Mouse (Mus musculus) MEL (cell line): Measurements from ENCODE around the gene Smarcad1.

Experiments
- BHLHE40 ChIP-seq: IDR thresholded peaks from 2 replicates; pipeline ENCODE4 v1.6.1; 2012; ENCODE audit warnings: low read depth, mild to moderate bottlenecking, inconsistent platforms, low read length, improper control_type of control experiment, borderline replicate concordance
- CTCF ChIP-seq, 3 experiments: IDR thresholded peaks in 2 of 3; conservative IDR thresholded peaks in 1 of 3; 2 replicates each; pipeline ENCODE4 v1.5.1; 2011 to 2012; ENCODE audit warnings: low read length in 3 of 3, low read depth in 2 of 3, mild to moderate bottlenecking in 2 of 3, improper control_type of control experiment in 1 of 3, inconsistent platforms in 1 of 3, mixed read lengths in 1 of 3, moderate library complexity in 1 of 3; ENCODE audit not compliant: control insufficient read depth in 1 of 3, insufficient read depth in 1 of 3, poor library complexity in 1 of 3, severe bottlenecking in 1 of 3
- EP300 ChIP-seq, 2 experiments: IDR thresholded peaks; 2 replicates each; pipeline ENCODE4 v1.6.1; 2011; ENCODE audit warnings: improper control_type of control experiment in 2 of 2, low read length in 2 of 2, low read depth in 1 of 2, mild to moderate bottlenecking in 1 of 2
- GATA1 ChIP-seq: IDR thresholded peaks from 2 replicates; pipeline ENCODE4 v1.6.1; 2011; ENCODE audit warnings: low read depth, low read length, improper control_type of control experiment
- JUND ChIP-seq: IDR thresholded peaks from 2 replicates; pipeline ENCODE4 v1.6.1; 2011; ENCODE audit warnings: low read depth, mild to moderate bottlenecking, improper control_type of control experiment, low read length
- KAT2A ChIP-seq: conservative IDR thresholded peaks from 2 replicates; pipeline ENCODE4 v1.6.1; 2012; ENCODE audit warnings: low read depth, low read length, improper control_type of control experiment, inconsistent platforms
- POLR2A ChIP-seq, 2 experiments: IDR thresholded peaks; 2 replicates each; pipeline ENCODE4 v1.6.1; 2011 to 2012; ENCODE audit warnings: low read length in 2 of 2, mild to moderate bottlenecking in 2 of 2, control low read depth in 1 of 2, improper control_type of control experiment in 1 of 2, low read depth in 1 of 2, moderate library complexity in 1 of 2; ENCODE audit not compliant: control insufficient read depth in 1 of 2, insufficient read depth in 1 of 2, poor library complexity in 1 of 2
- USF1 ChIP-seq: IDR thresholded peaks from 2 replicates; pipeline ENCODE4 v1.6.1; 2014; ENCODE audit warnings: low read depth, mild to moderate bottlenecking, inconsistent platforms, low read length, improper control_type of control experiment, moderate library complexity
- ZMIZ1 ChIP-seq: IDR thresholded peaks from 2 replicates; pipeline ENCODE4 v1.6.1; 2012; ENCODE audit warnings: low read depth, mild to moderate bottlenecking, inconsistent platforms, low read length, improper control_type of control experiment, moderate library complexity

DNA sequence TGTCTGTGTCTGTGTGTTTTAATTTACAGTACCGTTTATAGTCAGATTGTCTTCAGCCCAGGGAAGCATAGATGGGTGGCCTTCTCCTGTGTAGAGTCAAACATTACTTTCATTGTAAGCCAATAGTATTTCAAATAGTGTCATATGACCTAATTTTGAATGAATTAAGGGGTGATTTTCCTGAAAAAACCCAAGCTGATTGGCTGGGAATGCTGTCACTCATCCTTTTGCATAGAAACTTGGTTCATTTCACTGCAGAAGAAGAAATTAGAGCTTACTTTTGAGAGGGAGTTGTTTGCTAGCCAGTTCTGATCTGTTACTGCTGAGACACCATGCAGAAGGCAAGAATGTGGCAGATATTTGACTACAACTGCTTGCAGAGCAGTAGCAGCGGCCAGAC lies 32.8 kb downstream of the Smarcad1 start:
- TF ChIP-seq BHLHE40: no peak
- TF ChIP-seq USF1: no peak
- no peak for TF ChIP-seq EP300 (IDR thresholded peaks at IDR 0.05; ENCODE audit: low read depth in 1 of 2, low read length in 2 of 2)
- no peak for TF ChIP-seq CTCF (IDR thresholded peaks at IDR 0.05 in 2 of 3, conservative IDR thresholded peaks at IDR 0.05 in 1 of 3; ENCODE audit: control insufficient read depth in 1 of 3, insufficient read depth in 1 of 3, low read depth in 2 of 3, low read length in 3 of 3, poor library complexity in 1 of 3, severe bottlenecking in 1 of 3)
- no peak for TF ChIP-seq ZMIZ1
- TF ChIP-seq KAT2A: no peak
- no peak for TF ChIP-seq POLR2A (IDR thresholded peaks at IDR 0.05; ENCODE audit: control insufficient read depth in 1 of 2, insufficient read depth in 1 of 2, low read depth in 1 of 2, low read length in 2 of 2, poor library complexity in 1 of 2)
- no peak for TF ChIP-seq GATA1
- no peak for TF ChIP-seq JUND
